Mouse (Mus musculus): ENCODE measurements around the gene Chn2. TPM values are rescaled to one million over a fixed set of nuclear protein-coding genes. Genes with fewer than 3 reads are reported as not detected.
"Not testable (repeated sequence)": the region's sequence is repeated elsewhere in the genome, so short reads cannot be mapped to it uniquely, and the experiment has no call there.

Chn2 gene
- total and polyA plus RNA-seq, 3 experiments: not detected

- H3K27me3 ChIP-seq (replicated peaks): no peaks in the 10 kb centered on the region
- no peaks in the 10 kb centered on the region for H3K9me3 ChIP-seq (replicated peaks; ENCODE audit: low read length)
- DNase-seq (ENCODE audit: extremely low read depth): no peak
- no peak overlapping the region for H3K4me3 ChIP-seq (replicated peaks in 1 of 3; ENCODE audit: low read depth in 2 of 3, low read length in 2 of 3, poor library complexity in 1 of 3)
- H3K4me2 ChIP-seq (ENCODE audit: insufficient read depth, low read depth, poor library complexity, severe bottlenecking): no peak overlapping the region
- no peaks in the 10 kb centered on the region for H3K79me2 ChIP-seq (replicated peaks; ENCODE audit: control insufficient read depth, extremely low read depth, insufficient read depth, poor library complexity, severe bottlenecking)
- TF ChIP-seq CHD2 (IDR thresholded peaks at IDR 0.05; ENCODE audit: low read length): no peak
- TF ChIP-seq ETS1 (conservative IDR thresholded peaks at IDR 0.05; ENCODE audit: low read depth, low read length): no peak
- no peak for TF ChIP-seq PAX5 (IDR thresholded peaks at IDR 0.05; ENCODE audit: low read length)
- no peak for TF ChIP-seq RCOR1 (conservative IDR thresholded peaks at IDR 0.05; ENCODE audit: low read depth, low read length)
- no peak for TF ChIP-seq MXI1 (IDR thresholded peaks at IDR 0.05; ENCODE audit: low read depth, low read length)
- TF ChIP-seq ZNF384 (IDR thresholded peaks at IDR 0.05; ENCODE audit: low read depth, low read length): no peak
- TF ChIP-seq TBP (conservative IDR thresholded peaks at IDR 0.05; ENCODE audit: low read depth, low read length): no peak
- no peak for TF ChIP-seq MAZ (IDR thresholded peaks at IDR 0.05; ENCODE audit: low read depth, low read length)
- in situ Hi-C loops (cut with MboI; ENCODE audit: low pct_ligation_motif_present, low pct_unique_long_range_greater_than_20kb, low sequenced_read_pairs): no loop called here
- H3K27ac ChIP-seq (ENCODE audit: insufficient read depth, low read depth): no peak overlapping the region
- dilution Hi-C loops (cut with MboI; ENCODE audit: extremely low pct_ligation_motif_present, extremely low pct_unique_long_range_greater_than_20kb, low sequenced_read_pairs): no loop called here
- H3K9ac ChIP-seq (ENCODE audit: insufficient read depth, low read depth): no peak overlapping the region
- peaks cover 0 to 25% of the 10 kb centered on the region in 2 experiments; a peak in 2 of 4 replicates for H3K4me1 ChIP-seq (ENCODE audit: control insufficient read depth in 1 of 2, insufficient read depth in 2 of 2)
- no peaks in the 10 kb centered on the region for H3K36me3 ChIP-seq (replicated peaks in 1 of 2; ENCODE audit: control insufficient read depth in 1 of 2, insufficient read depth in 1 of 2, low read length in 1 of 2)
Measured at GRCm38 (mm10) chr6:54175473-54176215, 136.3 kb downstream of the Chn2 start.

DNA sequence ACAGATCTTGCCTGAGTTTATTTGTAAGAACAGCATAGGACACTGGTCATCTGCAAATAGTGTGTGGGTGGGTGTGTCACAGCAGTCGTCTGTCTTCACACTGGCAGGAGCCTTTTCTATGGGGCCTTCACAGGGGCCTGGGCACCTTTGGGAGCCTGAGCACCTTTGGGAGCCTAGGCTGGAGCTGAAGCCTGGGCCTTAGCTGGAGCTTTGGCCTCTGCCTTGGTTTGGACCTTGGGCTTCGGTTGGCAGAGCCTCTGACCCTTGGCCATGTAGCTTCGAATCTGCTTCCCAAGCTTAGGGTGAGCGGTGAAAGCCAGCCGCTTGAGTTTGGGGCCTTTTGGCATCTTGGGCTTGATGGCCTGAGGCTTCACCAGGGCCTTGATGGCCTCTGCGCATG, 137.7 kb downstream of the Chn2 start:
- H3K4me3 ChIP-seq (replicated peaks in 1 of 3; ENCODE audit: low read depth in 2 of 3, low read length in 2 of 3, poor library complexity in 1 of 3); H3K36me3 ChIP-seq (replicated peaks in 1 of 2; ENCODE audit: control insufficient read depth in 1 of 2, insufficient read depth in 1 of 2, low read length in 1 of 2); DNase-seq (ENCODE audit: extremely low read depth); dilution Hi-C loops (cut with MboI; ENCODE audit: extremely low pct_ligation_motif_present, extremely low pct_unique_long_range_greater_than_20kb, low sequenced_read_pairs); H3K27me3 ChIP-seq (replicated peaks); H3K9me3 ChIP-seq (replicated peaks; ENCODE audit: low read length); in situ Hi-C loops (cut with MboI; ENCODE audit: low pct_ligation_motif_present, low pct_unique_long_range_greater_than_20kb, low sequenced_read_pairs); H3K4me2 ChIP-seq (ENCODE audit: insufficient read depth, low read depth, poor library complexity, severe bottlenecking); H3K79me2 ChIP-seq (replicated peaks; ENCODE audit: control insufficient read depth, extremely low read depth, insufficient read depth, poor library complexity, severe bottlenecking); H3K9ac ChIP-seq (ENCODE audit: insufficient read depth, low read depth); H3K27ac ChIP-seq (ENCODE audit: insufficient read depth, low read depth): not testable (repeated sequence)
- peaks cover 0 to 20% of the 10 kb centered on the region in 2 experiments; a peak in 2 of 4 replicates for H3K4me1 ChIP-seq (ENCODE audit: control insufficient read depth in 1 of 2, insufficient read depth in 2 of 2)

GRCm38 (mm10) chr6:54179056-54179873, 139.9 kb downstream of the Chn2 start:
- H3K36me3 ChIP-seq (replicated peaks in 1 of 2; ENCODE audit: control insufficient read depth in 1 of 2, insufficient read depth in 1 of 2, low read length in 1 of 2): no peaks in the 10 kb centered on the region
- dilution Hi-C loops (cut with MboI; ENCODE audit: extremely low pct_ligation_motif_present, extremely low pct_unique_long_range_greater_than_20kb, low sequenced_read_pairs) (no loop called here), in situ Hi-C loops (cut with MboI; ENCODE audit: low pct_ligation_motif_present, low pct_unique_long_range_greater_than_20kb, low sequenced_read_pairs) (no loop called here)
- no peak for DNase-seq (ENCODE audit: extremely low read depth)
- no peak overlapping the region for H3K9ac ChIP-seq (ENCODE audit: insufficient read depth, low read depth)
- peaks cover 0 to 22% of the 10 kb centered on the region in 2 experiments; a peak in 2 of 4 replicates for H3K4me1 ChIP-seq (ENCODE audit: control insufficient read depth in 1 of 2, insufficient read depth in 2 of 2)
- no peak overlapping the region for H3K27ac ChIP-seq (ENCODE audit: insufficient read depth, low read depth)
- no peaks in the 10 kb centered on the region for H3K9me3 ChIP-seq (replicated peaks; ENCODE audit: low read length)
- no peaks in the 10 kb centered on the region for H3K27me3 ChIP-seq (replicated peaks)
- no peak for TF ChIP-seq HCFC1 (IDR thresholded peaks at IDR 0.05; ENCODE audit: low read depth, low read length)
- no peak for TF ChIP-seq KAT2A (IDR thresholded peaks at IDR 0.05; ENCODE audit: insufficient replicate concordance, low read length)
- no peak for TF ChIP-seq RCOR1 (conservative IDR thresholded peaks at IDR 0.05; ENCODE audit: low read depth, low read length)
- no peak for TF ChIP-seq MAX (IDR thresholded peaks at IDR 0.05; ENCODE audit: low read length)
- TF ChIP-seq IRF4 (IDR thresholded peaks at IDR 0.05; ENCODE audit: low read depth, low read length): no peak
- no peak for TF ChIP-seq ETS1 (conservative IDR thresholded peaks at IDR 0.05; ENCODE audit: low read depth, low read length)
- TF ChIP-seq MAFK (IDR thresholded peaks at IDR 0.05; ENCODE audit: insufficient replicate concordance, low read length): no peak
- no peak for TF ChIP-seq CHD1 (IDR thresholded peaks at IDR 0.05; ENCODE audit: low read depth, low read length)
- no peak for TF ChIP-seq CHD2 (IDR thresholded peaks at IDR 0.05; ENCODE audit: low read length)
- no peak for TF ChIP-seq NRF1 (IDR thresholded peaks at IDR 0.05; ENCODE audit: low read depth, low read length)
- TF ChIP-seq MEF2A (IDR thresholded peaks at IDR 0.05; ENCODE audit: borderline replicate concordance, low read depth, low read length): no peak
- no peak for TF ChIP-seq USF2 (conservative IDR thresholded peaks at IDR 0.05; ENCODE audit: low read depth, low read length)
- no peak for TF ChIP-seq POLR2A (IDR thresholded peaks at IDR 0.05; ENCODE audit: low read depth, low read length)
- no peak for TF ChIP-seq RAD21 (IDR thresholded peaks at IDR 0.05; ENCODE audit: low read depth, low read length)
- no peak for TF ChIP-seq UBTF (IDR thresholded peaks at IDR 0.05; ENCODE audit: low read depth, low read length)
- no peak overlapping the region for H3K4me2 ChIP-seq (ENCODE audit: insufficient read depth, low read depth, poor library complexity, severe bottlenecking)
- no peaks in the 10 kb centered on the region for H3K79me2 ChIP-seq (replicated peaks; ENCODE audit: control insufficient read depth, extremely low read depth, insufficient read depth, poor library complexity, severe bottlenecking)
- H3K4me3 ChIP-seq (replicated peaks in 1 of 3; ENCODE audit: low read depth in 2 of 3, low read length in 2 of 3, poor library complexity in 1 of 3): no peak overlapping the region
